Mouse (Mus musculus) MEL (cell line): ENCODE measurements around the gene Nsd1. TPM values are rescaled to one million over a fixed set of nuclear protein-coding genes. Genes with fewer than 3 reads are reported as not detected.

Experiments
- DNase-seq: peaks from one replicate; pipeline ENCODE4 v3.0.0; 2011; ENCODE audit warnings: low read depth, low spot score
- H3K27ac ChIP-seq: 2 replicates; pipeline ENCODE4 v1.5.1; 2012; ENCODE audit warnings: low read depth, mild to moderate bottlenecking, control low read depth, low read length, moderate library complexity; ENCODE audit not compliant: control insufficient read depth
- H3K27me3 ChIP-seq, 2 experiments: fragments of 150-350 bp in 1 of 2; sonication (generic) in 1 of 2; 2 replicates each; pipeline ENCODE4 v1.6.1; 2012; ENCODE audit warnings: low read length in 2 of 2, mild to moderate bottlenecking in 2 of 2, improper control_type of control experiment in 1 of 2, moderate library complexity in 1 of 2; ENCODE audit not compliant: insufficient read depth in 2 of 2, control insufficient read depth in 1 of 2
- H3K36me3 ChIP-seq, 2 experiments: 2 replicates each; pipeline ENCODE4 v1.6.1; 2012 to 2014; ENCODE audit warnings: low read length in 2 of 2, improper control_type of control experiment in 1 of 2, inconsistent platforms in 1 of 2, mild to moderate bottlenecking in 1 of 2; ENCODE audit not compliant: insufficient read depth in 2 of 2, control insufficient read depth in 1 of 2
- H3K4me1 ChIP-seq, 2 experiments: fragments of 150-350 bp in 1 of 2; sonication (generic) in 1 of 2; 2 replicates each; pipeline ENCODE4 v1.6.1; 2012; ENCODE audit warnings: low read length in 2 of 2, improper control_type of control experiment in 1 of 2, mild to moderate bottlenecking in 1 of 2; ENCODE audit not compliant: insufficient read depth in 2 of 2, control insufficient read depth in 1 of 2
- H3K4me3 ChIP-seq, 2 experiments: fragments of 150-350 bp in 1 of 2; sonication (generic) in 1 of 2; 2 replicates each; pipeline ENCODE4 v1.5.1; 2012; ENCODE audit warnings: low read depth in 2 of 2, low read length in 2 of 2, mild to moderate bottlenecking in 2 of 2, moderate library complexity in 2 of 2, control low read depth in 1 of 2, improper control_type of control experiment in 1 of 2; ENCODE audit not compliant: control insufficient read depth in 1 of 2, insufficient read depth in 1 of 2
- H3K79me2 ChIP-seq: 2 replicates; pipeline ENCODE4 v1.6.1; 2012; ENCODE audit warnings: mild to moderate bottlenecking, low read length, moderate library complexity; ENCODE audit not compliant: control insufficient read depth, poor library complexity, insufficient read depth
- H3K9ac ChIP-seq: 2 replicates; pipeline ENCODE4 v1.6.1; 2012; ENCODE audit warnings: low read depth, mild to moderate bottlenecking, control low read depth, low read length, moderate library complexity; ENCODE audit not compliant: control insufficient read depth, poor library complexity, severe bottlenecking
- H3K9me3 ChIP-seq: fragments of 150-350 bp; sonication (generic); replicated peaks from 2 replicates; pipeline ENCODE4 v1.6.1; 2012; ENCODE audit warnings: mild to moderate bottlenecking, low read length, improper control_type of control experiment, moderate library complexity; ENCODE audit not compliant: insufficient read depth
- CHD1 ChIP-seq: IDR thresholded peaks from 2 replicates; pipeline ENCODE4 v1.6.1; 2012; ENCODE audit warnings: low read depth, mild to moderate bottlenecking, inconsistent platforms, low read length, improper control_type of control experiment
- CHD2 ChIP-seq: IDR thresholded peaks from 2 replicates; pipeline ENCODE4 v1.6.1; 2011; ENCODE audit warnings: low read length, improper control_type of control experiment
- CTCF ChIP-seq, 3 experiments: IDR thresholded peaks in 2 of 3; conservative IDR thresholded peaks in 1 of 3; 2 replicates each; pipeline ENCODE4 v1.5.1; 2011 to 2012; ENCODE audit warnings: low read length in 3 of 3, low read depth in 2 of 3, mild to moderate bottlenecking in 2 of 3, improper control_type of control experiment in 1 of 3, inconsistent platforms in 1 of 3, mixed read lengths in 1 of 3, moderate library complexity in 1 of 3; ENCODE audit not compliant: control insufficient read depth in 1 of 3, insufficient read depth in 1 of 3, poor library complexity in 1 of 3, severe bottlenecking in 1 of 3
- E2F4 ChIP-seq: IDR thresholded peaks from 2 replicates; pipeline ENCODE4 v1.6.1; 2011; ENCODE audit warnings: low read depth, low read length, improper control_type of control experiment, borderline replicate concordance
- ELF1 ChIP-seq: IDR thresholded peaks from 2 replicates; pipeline ENCODE4 v1.6.1; 2014; ENCODE audit warnings: low read depth, mild to moderate bottlenecking, inconsistent platforms, low read length, improper control_type of control experiment, moderate library complexity
- ETS1 ChIP-seq: IDR thresholded peaks from 2 replicates; pipeline ENCODE4 v1.6.1; 2012; ENCODE audit warnings: low read depth, mild to moderate bottlenecking, inconsistent platforms, low read length, improper control_type of control experiment, moderate library complexity
- HCFC1 ChIP-seq: IDR thresholded peaks from 2 replicates; pipeline ENCODE4 v1.6.1; 2012; ENCODE audit warnings: low read depth, mild to moderate bottlenecking, inconsistent platforms, low read length, improper control_type of control experiment, moderate library complexity
- MAFK ChIP-seq: IDR thresholded peaks from 2 replicates; pipeline ENCODE4 v1.6.1; 2011; ENCODE audit warnings: low read depth, mild to moderate bottlenecking, low read length, improper control_type of control experiment, borderline replicate concordance
- MAX ChIP-seq: IDR thresholded peaks from 2 replicates; pipeline ENCODE4 v1.6.1; 2011; ENCODE audit warnings: low read length, improper control_type of control experiment
- MAZ ChIP-seq: IDR thresholded peaks from 2 replicates; pipeline ENCODE4 v1.6.1; 2012; ENCODE audit warnings: low read depth, mild to moderate bottlenecking, inconsistent platforms, low read length, improper control_type of control experiment
- MEF2A ChIP-seq: IDR thresholded peaks from 2 replicates; pipeline ENCODE4 v1.6.1; 2014; ENCODE audit warnings: low read depth, mild to moderate bottlenecking, inconsistent platforms, low read length, improper control_type of control experiment; ENCODE audit not compliant: poor library complexity, insufficient replicate concordance, severe bottlenecking; ENCODE audit errors: extremely low read depth
- MXI1 ChIP-seq: IDR thresholded peaks from 2 replicates; pipeline ENCODE4 v1.6.1; 2011; ENCODE audit warnings: mild to moderate bottlenecking, low read depth, low read length, improper control_type of control experiment
- MYC ChIP-seq: IDR thresholded peaks from 2 replicates; pipeline ENCODE4 v1.6.1; 2011; ENCODE audit warnings: low read depth, mild to moderate bottlenecking, low read length, improper control_type of control experiment, moderate library complexity
- NELFE ChIP-seq: IDR thresholded peaks from 2 replicates; pipeline ENCODE4 v1.6.1; 2011; ENCODE audit warnings: low read depth, low read length, improper control_type of control experiment
- NRF1 ChIP-seq: IDR thresholded peaks from 2 replicates; pipeline ENCODE4 v1.6.1; 2014; ENCODE audit warnings: low read depth, mild to moderate bottlenecking, inconsistent platforms, low read length, improper control_type of control experiment, moderate library complexity; ENCODE audit not compliant: poor library complexity, insufficient read depth, severe bottlenecking
- POLR2A ChIP-seq, 2 experiments: IDR thresholded peaks; 2 replicates each; pipeline ENCODE4 v1.6.1; 2011 to 2012; ENCODE audit warnings: low read length in 2 of 2, mild to moderate bottlenecking in 2 of 2, control low read depth in 1 of 2, improper control_type of control experiment in 1 of 2, low read depth in 1 of 2, moderate library complexity in 1 of 2; ENCODE audit not compliant: control insufficient read depth in 1 of 2, insufficient read depth in 1 of 2, poor library complexity in 1 of 2
- POLR2AphosphoS2 ChIP-seq: IDR thresholded peaks from 2 replicates; pipeline ENCODE4 v1.6.1; 2011; ENCODE audit warnings: low read length, improper control_type of control experiment
- RAD21 ChIP-seq: IDR thresholded peaks from 2 replicates; pipeline ENCODE4 v1.6.1; 2011; ENCODE audit warnings: mild to moderate bottlenecking, low read depth, low read length, improper control_type of control experiment
- RCOR1 ChIP-seq: IDR thresholded peaks from 2 replicates; pipeline ENCODE4 v1.6.1; 2012; ENCODE audit warnings: low read depth, mild to moderate bottlenecking, inconsistent platforms, low read length, improper control_type of control experiment
- SIN3A ChIP-seq: IDR thresholded peaks from 2 replicates; pipeline ENCODE4 v1.6.1; 2012; ENCODE audit warnings: low read length, improper control_type of control experiment, inconsistent platforms
- SMC3 ChIP-seq: IDR thresholded peaks from 2 replicates; pipeline ENCODE4 v1.6.1; 2011; ENCODE audit warnings: low read depth, low read length, improper control_type of control experiment
- TBP ChIP-seq: IDR thresholded peaks from 2 replicates; pipeline ENCODE4 v1.8.0; 2011; ENCODE audit warnings: low read depth, low read length, improper control_type of control experiment
- TCF12 ChIP-seq: IDR thresholded peaks from 2 replicates; pipeline ENCODE4 v1.6.1; 2014; ENCODE audit warnings: low read depth, mild to moderate bottlenecking, inconsistent platforms, low read length, improper control_type of control experiment, moderate library complexity
- USF1 ChIP-seq: IDR thresholded peaks from 2 replicates; pipeline ENCODE4 v1.6.1; 2014; ENCODE audit warnings: low read depth, mild to moderate bottlenecking, inconsistent platforms, low read length, improper control_type of control experiment, moderate library complexity
- USF2 ChIP-seq, 2 experiments: IDR thresholded peaks; 2 replicates each; pipeline ENCODE4 v1.6.1; 2011 to 2012; ENCODE audit warnings: improper control_type of control experiment in 2 of 2, low read length in 2 of 2, borderline replicate concordance in 1 of 2, inconsistent platforms in 1 of 2, low read depth in 1 of 2, mild to moderate bottlenecking in 1 of 2; ENCODE audit not compliant: insufficient read depth in 1 of 2
- ZC3H11A ChIP-seq: IDR thresholded peaks from 2 replicates; pipeline ENCODE4 v1.6.1; 2012; ENCODE audit warnings: low read depth, mild to moderate bottlenecking, inconsistent platforms, low read length, improper control_type of control experiment
- ZKSCAN1 ChIP-seq: IDR thresholded peaks from 2 replicates; pipeline ENCODE4 v1.6.1; 2012; ENCODE audit warnings: low read depth, mild to moderate bottlenecking, inconsistent platforms, low read length, improper control_type of control experiment, moderate library complexity
- ZMIZ1 ChIP-seq: IDR thresholded peaks from 2 replicates; pipeline ENCODE4 v1.6.1; 2012; ENCODE audit warnings: low read depth, mild to moderate bottlenecking, inconsistent platforms, low read length, improper control_type of control experiment, moderate library complexity
- ZNF384 ChIP-seq: IDR thresholded peaks from 2 replicates; pipeline ENCODE4 v1.6.1; 2012; ENCODE audit warnings: low read depth, mild to moderate bottlenecking, inconsistent platforms, low read length, improper control_type of control experiment
- polyA plus RNA-seq, 2 experiments: library from polyadenylated mRNA; stranded (reverse) in 1 of 2; unstranded in 1 of 2; fragments of >175 nt in 1 of 2; fragments of >200 nt in 1 of 2; gene quantifications; 2 replicates each; pipeline versions ENCODE4 v1.2.1 to v1.2.4; 2012; ENCODE audit warnings: low replicate concordance in 2 of 2, low read depth in 1 of 2; ENCODE audit not compliant: insufficient read length in 2 of 2, insufficient read depth in 1 of 2, missing spikeins in 1 of 2
- total RNA-seq: library from RNA; depleted of rRNA; stranded (reverse); fragments of 300-350 nt; gene quantifications from 2 replicates; pipeline ENCODE4 v1.2.3, GENCODE M21; 2012

Nsd1 gene
- total and polyA plus RNA-seq, 3 experiments = 6.3 to 59.3 (median 10.0) TPM

- peaks cover 0 to 4% of the 10 kb centered on the region in 2 experiments; a peak in 1 of 4 replicates for H3K36me3 ChIP-seq
- H3K79me2 ChIP-seq = peaks cover 2% of the 10 kb centered on the region; the same call in 1 of the 2 replicates
- peaks cover 0 to 11% of the 10 kb centered on the region in 2 experiments; a peak in 2 of 4 replicates for H3K4me1 ChIP-seq
- H3K9me3 ChIP-seq = no peaks in the 10 kb centered on the region
- peak within 1 kb of the TSS; percentile 69 to 71 for H3K4me3 ChIP-seq
- peak; percentile 60 for TF ChIP-seq HCFC1
- TF ChIP-seq CHD2 = peak; percentile 24; the same call in 1 of the 2 replicates
- TF ChIP-seq MEF2A = no peak
- TF ChIP-seq USF2 (IDR thresholded peaks at IDR 0.05; ENCODE audit: borderline replicate concordance in 1 of 2, insufficient read depth in 1 of 2, low read depth in 1 of 2, low read length in 2 of 2) = no peak
- TF ChIP-seq CTCF (IDR thresholded peaks at IDR 0.05 in 2 of 3, conservative IDR thresholded peaks at IDR 0.05 in 1 of 3; ENCODE audit: control insufficient read depth in 1 of 3, insufficient read depth in 1 of 3, low read depth in 2 of 3, low read length in 3 of 3, poor library complexity in 1 of 3, severe bottlenecking in 1 of 3) = 0 out of 6 replicates have a peak, but pooled peaks of 1 of the 3 experiments have one; percentile 30
- TF ChIP-seq MAX = peak; percentile 74
- peak; percentile 76 for TF ChIP-seq NELFE
- peak; percentile 69 for TF ChIP-seq ZMIZ1
- peak; percentile 80 for TF ChIP-seq SIN3A
- TF ChIP-seq RAD21 = no peak
- TF ChIP-seq MYC = peak; percentile 67; the same call in 1 of the 2 replicates
- TF ChIP-seq NRF1 = peak; percentile 90
- peak; percentile 27; the same call in 1 of the 2 replicates for TF ChIP-seq SMC3
- TF ChIP-seq MAFK = no peak
- no peak for TF ChIP-seq USF1
- TF ChIP-seq MAZ = peak; percentile 88
- 0 out of 2 replicates have a peak, but pooled peaks have one; percentile 11 for TF ChIP-seq ELF1
- TF ChIP-seq ZNF384 = no peak
- 0 out of 2 replicates have a peak, but pooled peaks have one; percentile 27 for TF ChIP-seq ETS1
- peak; percentile 80 to 88 for TF ChIP-seq POLR2A (IDR thresholded peaks at IDR 0.05; ENCODE audit: control insufficient read depth in 1 of 2, insufficient read depth in 1 of 2, low read depth in 1 of 2, low read length in 2 of 2, poor library complexity in 1 of 2)
- 0 out of 2 replicates have a peak, but pooled peaks have one; percentile 52 for TF ChIP-seq TBP
- peak; percentile 92 for TF ChIP-seq MXI1
- TF ChIP-seq TCF12 = peak; percentile 7; the same call in 1 of the 2 replicates
- TF ChIP-seq RCOR1 = no peak
- TF ChIP-seq ZC3H11A = no peak
- no peak for TF ChIP-seq CHD1
- no peak for TF ChIP-seq ZKSCAN1
- TF ChIP-seq POLR2AphosphoS2 = peak; percentile 58; the same call in 1 of the 2 replicates
- peak; percentile 92; the same call in 1 of the 2 replicates for TF ChIP-seq E2F4
- H3K27ac ChIP-seq = peak within 1 kb of the TSS; percentile 89
- DNase-seq = peak; percentile 95
- H3K9ac ChIP-seq = peak within 1 kb of the TSS; percentile 95
- H3K27me3 ChIP-seq = no peaks in the 10 kb centered on the region
Observed at GRCm38 (mm10) chr13:55329683-55330566, 120.3 kb downstream of the Nsd1 start, which contains the start of gene Mxd3. Mxd3 (minus strand) TSS chr13:55329823.
